Mouse (Mus musculus): ENCODE data around the gene Dph5.

GRCm38 (mm10) chr3:115971891-115972646 is 84.4 kb downstream of the Dph5 start:
- TF ChIP-seq CTCF (IDR thresholded peaks at IDR 0.05; ENCODE audit: low read depth) (no peak), EP300 (IDR thresholded peaks at IDR 0.05; ENCODE audit: low read depth) (no peak)

Measured in liver, embryonic 14.5 days (tissue).